Mouse (Mus musculus): ENCODE results near the gene Lnp1.

DNA sequence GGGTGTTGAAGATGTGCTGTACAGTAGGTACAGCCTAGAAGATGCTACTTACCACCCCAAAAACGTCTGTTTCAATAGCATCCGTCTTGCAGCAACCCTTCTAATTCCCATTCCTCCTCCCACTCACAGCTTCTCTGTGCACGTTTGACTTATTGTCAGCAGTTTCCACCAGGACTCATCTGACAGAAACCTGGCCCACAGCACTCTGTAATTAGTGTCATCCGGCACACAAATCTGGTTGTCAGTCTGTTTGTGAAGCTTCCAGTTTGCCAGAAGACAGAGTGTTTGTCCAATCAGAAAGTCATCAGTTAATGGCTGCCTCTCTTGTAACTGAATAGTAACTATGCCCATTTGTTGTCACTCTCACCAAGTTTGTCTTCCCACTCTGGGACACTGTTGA lies 60.3 kb downstream of the Lnp1 start:
- TF ChIP-seq CTCF (IDR thresholded peaks at IDR 0.05; ENCODE audit: low read depth) (no peak), EP300 (IDR thresholded peaks at IDR 0.05; ENCODE audit: low read depth) (no peak)

All from heart, postnatal 0 days (tissue).